Mouse (Mus musculus) kidney, adult 9 months (tissue): ENCODE results near the gene Mul1.
"Not testable (repeated sequence)": the region's sequence is repeated elsewhere in the genome, so short reads cannot be mapped to it uniquely, and the experiment has no call there.

Experiments
- DNase-seq: peaks from one replicate; pipeline ENCODE4 v3.0.0; 2022

Gene Mul1

DNA sequence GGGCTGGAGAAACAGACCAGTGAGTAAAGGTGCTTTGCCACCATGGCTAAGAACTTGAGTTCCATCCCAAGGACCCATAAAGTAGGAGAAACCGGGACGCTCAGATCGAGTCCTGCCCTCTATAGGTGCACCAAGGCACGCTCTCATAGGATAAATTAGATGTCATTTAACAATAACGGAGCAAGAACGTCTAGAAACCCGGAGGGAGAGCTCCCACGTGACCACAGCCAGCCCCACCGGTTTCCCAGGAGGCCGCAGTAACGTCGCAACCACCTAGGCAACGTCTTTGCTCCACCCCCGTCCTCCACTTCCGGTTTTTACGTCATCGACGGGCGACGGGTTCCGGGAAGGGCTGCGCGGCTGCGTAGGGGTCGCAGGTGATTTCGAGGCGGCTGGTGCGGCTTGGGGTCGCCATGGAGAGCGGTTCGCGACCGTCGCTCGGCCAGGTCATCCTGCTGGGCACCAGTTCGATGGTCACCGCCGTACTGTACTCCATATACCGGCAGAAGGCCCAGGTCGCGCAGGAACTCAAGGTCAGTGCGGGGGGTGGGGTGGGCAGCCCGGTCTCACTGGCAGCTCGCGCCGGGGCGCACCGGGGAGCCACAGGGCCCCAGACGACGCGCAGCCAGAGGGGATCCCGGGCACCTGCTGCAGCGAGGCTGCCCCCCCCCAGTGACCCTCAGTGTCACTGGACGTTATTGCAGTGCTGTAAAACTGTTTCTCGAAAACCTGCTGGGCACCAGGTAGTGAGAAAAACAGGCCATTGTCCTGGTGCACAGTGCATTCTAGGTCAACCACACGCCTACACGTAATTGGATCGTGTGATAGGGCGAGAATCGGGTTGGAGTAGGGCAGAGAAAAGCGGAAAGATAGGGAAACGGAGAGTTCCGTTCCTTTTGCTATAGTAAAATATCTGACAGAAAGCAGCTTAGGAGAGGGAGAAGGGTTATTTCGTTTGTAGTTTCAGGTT lies at the start of gene Mul1:
Mul1 (plus strand) TSS at position 325 of the 970 bp plus-strand sequence.
- peak; percentile 96 for DNase-seq

DNA sequence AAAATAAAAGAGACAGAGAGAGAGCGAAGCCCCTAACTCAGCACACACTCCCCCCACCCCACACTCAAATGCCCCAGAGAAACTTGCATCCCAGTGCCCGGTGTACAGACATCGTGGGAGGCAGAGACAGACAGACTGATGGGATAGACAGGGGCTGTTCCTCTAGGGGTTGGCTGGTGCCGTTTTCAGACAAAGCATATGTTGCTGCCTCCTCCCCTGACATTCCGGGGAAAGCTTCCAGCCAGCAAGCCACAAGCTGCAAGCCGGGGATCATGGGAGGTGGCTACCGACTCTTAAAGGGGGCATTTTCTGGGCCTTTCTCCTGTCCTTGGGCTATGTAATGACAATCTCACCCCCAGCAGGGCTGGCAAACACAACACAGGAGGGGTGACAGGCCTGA lies 40.8 kb upstream of the Mul1 start:
- no peak for DNase-seq

DNA sequence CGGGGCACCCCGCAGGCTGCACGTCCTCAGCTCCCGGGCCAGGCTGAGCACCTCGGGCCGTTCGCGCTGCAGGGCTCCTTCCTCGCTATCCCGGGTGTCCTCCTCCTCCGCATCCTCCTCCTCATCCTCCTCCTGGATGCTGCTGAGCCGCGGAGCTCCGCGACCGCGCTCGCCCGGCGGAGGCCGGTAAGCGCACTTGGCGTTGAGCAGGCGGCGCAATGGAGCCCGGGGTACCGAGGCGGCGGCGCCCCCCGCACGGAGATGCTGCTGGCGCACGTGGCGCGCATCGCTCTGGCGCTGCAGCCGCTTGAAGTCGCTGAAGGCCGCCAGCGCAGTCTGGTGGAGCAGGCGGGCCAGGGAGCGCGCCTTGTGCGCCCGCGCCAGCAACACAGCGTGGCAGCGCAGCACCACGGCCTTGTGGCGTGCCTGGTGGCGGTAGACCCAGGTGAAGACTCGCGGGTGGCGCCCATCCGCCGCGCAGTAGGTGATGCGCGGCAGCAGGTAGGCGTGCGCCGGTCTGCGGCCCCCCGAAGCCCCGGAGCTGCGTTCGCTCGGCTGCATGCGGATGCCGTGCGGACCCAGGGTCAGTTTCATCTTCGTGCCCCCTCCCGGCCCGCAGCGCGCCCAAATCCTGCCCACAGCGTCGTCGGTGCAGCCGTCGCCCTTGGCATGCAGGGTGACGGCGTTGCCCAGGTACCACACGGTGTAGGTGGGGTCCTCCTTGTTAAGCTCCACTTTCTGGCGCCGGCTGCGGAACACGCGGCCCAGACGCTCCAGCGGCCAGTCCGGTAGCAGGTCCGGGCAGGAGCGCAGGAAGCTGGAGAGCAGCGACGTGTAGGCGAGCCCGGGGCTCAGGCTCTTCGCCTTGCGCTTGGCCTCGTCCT lies 39.1 kb upstream of the Mul1 start:
- DNase-seq: no peak

DNA sequence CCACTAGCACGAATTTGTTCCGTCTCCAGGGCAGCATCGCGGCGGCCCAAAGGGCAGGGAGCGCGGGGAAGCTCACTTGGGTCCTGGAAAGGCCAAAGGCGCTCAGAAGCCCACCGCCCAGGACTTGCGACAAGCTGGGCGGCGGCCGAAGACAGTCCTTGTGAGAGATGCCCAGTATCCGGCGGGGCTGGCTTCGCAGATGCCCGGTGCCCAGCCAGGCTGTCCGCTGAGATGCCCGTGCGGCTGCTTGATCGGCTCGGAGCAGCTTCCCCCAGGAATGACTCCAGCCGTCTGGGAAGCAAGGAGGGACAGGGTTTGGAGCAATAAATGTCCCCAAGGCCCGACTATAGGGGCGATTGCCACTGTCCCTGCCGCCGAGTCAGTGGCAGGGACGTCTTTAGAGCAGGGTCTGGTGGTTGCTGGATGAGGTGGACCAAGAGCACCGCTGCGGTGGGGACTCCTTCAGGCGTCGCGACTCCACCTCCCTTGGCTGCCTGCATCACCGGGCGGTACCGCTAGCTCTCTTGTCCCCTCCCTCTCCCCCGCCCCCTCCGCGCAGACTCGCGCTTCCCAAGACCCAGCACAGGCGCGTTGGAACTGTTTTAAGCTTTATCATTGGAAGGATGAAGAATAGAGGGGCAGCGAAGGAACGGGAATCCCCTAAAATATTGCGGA lies 38.4 kb upstream of the Mul1 start, which contains the start of gene Fam43b:
Fam43b (minus strand) TSS at position 558 of the 675 bp plus-strand sequence.
- DNase-seq: no peak

- DNase-seq: no peak
These were observed 37.8 kb upstream of the Mul1 start for GRCm38 (mm10) chr4:138396711-138397110.

DNA sequence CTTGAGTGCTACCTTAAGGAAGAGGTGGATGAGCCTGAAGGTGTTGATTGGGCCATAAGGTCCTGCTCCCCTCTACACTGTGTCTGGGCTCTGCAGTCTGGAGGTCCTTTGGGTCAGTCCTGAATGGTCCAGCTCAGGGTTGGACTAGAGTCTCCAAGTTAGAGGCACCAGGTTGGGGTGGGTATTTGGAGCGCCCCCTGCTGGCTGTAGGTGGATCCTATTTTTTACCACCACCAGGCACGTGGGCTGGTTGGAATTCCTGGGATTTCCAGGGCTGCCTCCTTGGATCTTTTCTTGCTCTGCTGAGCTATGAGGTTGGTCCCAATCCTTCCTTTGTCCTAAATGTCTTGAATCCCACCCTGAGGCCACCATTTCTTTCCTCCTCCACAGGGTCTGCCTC lies 29.7 kb upstream of the Mul1 start:
- DNase-seq: peak; percentile 65

- peak; percentile 42 for DNase-seq
These were observed 26.8 kb upstream of the Mul1 start for GRCm38 (mm10) chr4:138407479-138408194.

GRCm38 (mm10) chr4:138411011-138411410 lies 23.5 kb upstream of the Mul1 start:
- no peak for DNase-seq

DNA sequence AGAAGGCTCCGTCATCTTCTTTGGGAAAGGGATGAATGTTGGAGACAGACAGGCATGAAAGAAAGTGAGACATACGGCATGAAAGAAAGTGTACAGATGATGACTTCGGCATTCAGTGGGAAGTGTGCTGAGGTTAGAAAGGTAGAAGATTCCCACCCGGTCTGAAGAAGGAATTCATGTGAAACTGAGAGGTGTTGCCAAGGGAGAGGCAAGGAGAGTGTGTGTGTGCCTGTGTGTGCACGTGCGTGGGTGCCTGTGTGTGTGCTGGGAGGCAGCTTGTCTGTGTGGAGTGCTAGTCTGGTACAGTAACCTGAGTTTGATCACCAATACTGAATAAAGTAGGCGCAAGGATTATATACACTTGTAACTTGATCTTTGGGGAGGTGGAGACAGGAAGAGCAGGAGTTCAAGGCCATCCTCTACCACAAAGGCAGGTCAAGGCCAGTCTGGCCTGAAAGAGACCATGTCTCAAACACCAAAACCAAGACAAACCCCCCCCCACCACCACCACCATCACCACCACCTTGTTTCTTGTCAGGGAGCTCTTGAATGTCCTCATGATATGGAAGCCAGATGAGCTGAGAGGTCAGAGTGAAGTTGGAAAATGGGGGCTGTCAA lies 22.9 kb upstream of the Mul1 start:
- DNase-seq: no peak

DNA sequence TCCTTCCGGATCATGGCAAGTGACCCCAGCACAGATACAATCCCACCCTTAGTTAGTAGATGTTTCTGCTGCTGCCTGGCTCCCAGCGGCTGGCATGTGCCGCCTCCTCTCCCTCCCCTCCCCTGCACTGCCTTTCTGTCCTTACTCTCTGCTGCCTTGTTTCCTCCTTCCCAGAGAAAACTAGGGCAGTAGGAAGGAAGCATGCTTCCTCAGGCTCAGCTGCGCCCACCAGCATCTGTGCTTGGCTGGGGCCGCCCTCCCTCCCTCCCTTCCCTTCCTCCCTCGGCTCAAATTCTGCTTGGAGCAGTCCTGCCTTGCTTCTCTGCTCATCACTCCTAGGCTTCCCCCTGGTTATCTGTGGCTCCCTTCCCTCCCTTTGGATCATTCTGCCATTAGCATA lies 19.7 kb upstream of the Mul1 start:
- no peak for DNase-seq

DNA sequence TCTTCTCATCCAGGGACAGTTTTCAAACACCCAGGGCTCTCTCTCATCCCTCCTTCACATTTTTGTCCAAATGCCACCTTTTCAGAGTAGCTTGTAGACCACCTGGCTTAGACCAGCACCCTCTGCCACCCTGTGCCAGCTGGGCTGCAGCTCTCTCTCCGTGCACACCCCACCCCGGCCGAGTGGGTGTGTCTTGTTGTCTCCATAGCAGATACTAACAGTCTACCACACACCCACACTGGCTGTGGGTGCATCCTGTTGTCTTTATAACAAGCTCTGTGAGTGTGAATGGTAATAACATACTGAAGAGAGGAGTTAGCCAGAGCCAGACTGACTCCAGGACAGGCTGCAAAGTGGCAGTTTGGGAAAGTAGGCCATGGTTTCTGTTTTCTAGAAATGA lies 18.5 kb upstream of the Mul1 start:
- no peak for DNase-seq

DNA sequence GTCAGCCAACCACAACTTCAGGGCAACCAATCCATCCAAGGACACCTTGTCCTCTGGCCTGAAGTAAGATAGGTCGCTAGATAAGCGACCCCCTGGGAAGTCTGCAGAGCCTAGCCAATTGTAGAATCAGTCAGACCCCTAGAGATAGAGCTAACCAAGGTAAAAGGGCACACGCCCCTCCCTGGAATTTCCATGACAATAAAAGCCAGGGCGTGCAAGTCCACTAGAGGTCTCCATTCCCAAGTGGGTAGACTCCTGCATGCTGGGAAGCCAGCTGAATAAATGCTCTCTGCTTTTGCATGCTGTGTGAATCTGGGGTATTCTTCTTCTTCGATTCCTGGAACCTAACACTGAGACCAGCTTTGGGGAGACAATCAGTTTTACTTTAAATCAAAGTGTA lies 18.1 kb upstream of the Mul1 start:
- DNase-seq: no peak

GRCm38 (mm10) chr4:138417882-138418281 lies 16.6 kb upstream of the Mul1 start:
- no peak for DNase-seq

- DNase-seq: no peak
These were observed 16.0 kb upstream of the Mul1 start for GRCm38 (mm10) chr4:138418340-138418957.

GRCm38 (mm10) chr4:138425028-138425427 lies 9.4 kb upstream of the Mul1 start:
- no peak for DNase-seq

GRCm38 (mm10) chr4:138425604-138426003 lies 8.9 kb upstream of the Mul1 start:
- DNase-seq: not testable (repeated sequence)

DNA sequence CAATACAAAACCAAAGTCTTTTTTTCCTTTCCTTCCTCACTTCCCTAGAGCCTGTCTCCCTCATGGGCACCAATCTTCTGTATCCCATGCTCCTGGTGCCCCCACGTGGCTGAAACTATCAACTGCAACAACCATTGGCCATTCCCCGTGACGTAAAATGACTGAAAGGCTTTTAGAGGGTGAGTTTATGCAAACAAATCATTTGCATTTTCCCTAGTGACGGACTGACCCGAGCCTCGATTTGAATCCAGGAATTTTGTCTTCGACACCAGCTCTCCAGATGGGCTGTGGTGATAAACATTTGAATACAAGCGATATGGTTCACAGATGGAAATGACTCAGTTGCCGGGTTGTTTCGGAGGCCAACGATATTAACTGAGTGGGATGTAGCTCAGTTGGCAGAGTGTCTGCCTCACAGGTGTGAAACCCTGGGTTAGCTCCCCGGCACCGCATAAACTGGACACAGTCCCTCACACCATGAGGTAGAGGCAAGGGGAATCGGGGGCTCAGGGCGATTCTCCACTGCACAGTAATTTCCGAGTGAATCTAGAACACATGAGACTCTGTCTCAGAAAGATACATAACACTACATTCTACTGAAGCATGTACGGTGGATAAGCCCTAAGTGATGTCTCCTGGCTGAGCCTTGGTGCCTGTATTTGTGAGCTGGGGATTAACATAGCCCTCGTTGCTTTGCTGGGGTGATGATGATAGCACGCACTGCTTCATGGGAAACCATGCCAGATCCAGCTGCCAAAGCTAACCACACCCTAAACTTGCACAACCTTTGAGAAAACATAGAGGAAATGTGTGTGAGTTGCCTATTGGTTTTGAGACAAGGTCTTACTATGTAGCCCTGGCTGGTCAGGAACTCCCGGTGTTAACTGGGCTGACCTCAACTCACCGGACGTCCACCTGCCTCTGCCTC lies 7.4 kb upstream of the Mul1 start:
- peak; percentile 90 for DNase-seq

DNA sequence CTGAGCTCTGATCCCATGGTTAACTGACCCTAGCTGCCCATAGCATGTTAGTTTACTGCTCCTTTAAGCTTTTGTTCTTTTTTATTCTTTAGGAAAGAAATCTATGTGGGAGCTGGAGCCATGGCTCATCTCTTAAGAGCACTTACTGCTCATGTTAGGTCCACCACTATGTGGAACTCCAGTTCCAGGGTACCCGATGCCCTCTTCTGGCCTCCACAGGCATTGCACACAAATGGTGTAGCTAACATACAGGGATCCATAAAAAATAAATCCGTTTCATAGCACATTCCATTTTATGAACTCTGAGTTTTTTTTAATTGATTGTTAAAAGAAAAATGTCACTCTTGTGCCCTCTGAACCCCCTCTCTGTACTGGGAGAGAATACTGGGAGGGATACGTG lies 4.7 kb upstream of the Mul1 start:
- peak; percentile 56 for DNase-seq

GRCm38 (mm10) chr4:138431340-138431739 lies 3.1 kb upstream of the Mul1 start:
- DNase-seq: no peak

DNA sequence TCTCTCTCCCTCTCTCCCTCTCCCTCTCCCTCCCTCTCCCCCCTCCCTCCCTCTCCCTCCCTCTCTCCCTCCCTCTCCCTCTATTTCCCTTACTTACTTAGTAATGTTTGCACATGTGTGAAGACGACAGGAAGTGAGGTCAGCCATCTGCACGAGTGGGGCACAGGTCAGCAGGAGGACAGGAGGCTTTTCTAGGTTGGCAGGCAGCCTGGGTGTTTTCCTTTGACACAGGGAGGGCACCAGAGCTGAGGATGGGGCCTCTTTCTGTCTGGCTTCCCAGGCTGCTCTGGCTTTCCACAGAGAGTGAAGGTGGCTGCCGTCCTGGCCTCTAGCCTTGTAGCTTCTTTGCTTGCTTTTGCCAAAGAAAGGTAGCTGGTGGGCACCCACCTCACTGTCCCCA lies 5.6 kb downstream of the Mul1 start:
- DNase-seq: peak; percentile 8
